Mouse (Mus musculus) activated CD4-positive, CD25-positive, alpha-beta regulatory T cell, adult 9 weeks (primary cell): ENCODE data around the gene Ergic3. TPM values are rescaled to one million over a fixed set of nuclear protein-coding genes. Genes with fewer than 3 reads are reported as not detected.

Experiments used
- polyA plus RNA-seq: library from polyadenylated mRNA; unstranded; fragments of 100-300 nt; shearing (Covaris generic); gene quantifications from one replicate; pipeline ENCODE4 v1.2.1, GENCODE M21; 2017

Ergic3 gene
- polyA plus RNA-seq = 166 TPM

DNA sequence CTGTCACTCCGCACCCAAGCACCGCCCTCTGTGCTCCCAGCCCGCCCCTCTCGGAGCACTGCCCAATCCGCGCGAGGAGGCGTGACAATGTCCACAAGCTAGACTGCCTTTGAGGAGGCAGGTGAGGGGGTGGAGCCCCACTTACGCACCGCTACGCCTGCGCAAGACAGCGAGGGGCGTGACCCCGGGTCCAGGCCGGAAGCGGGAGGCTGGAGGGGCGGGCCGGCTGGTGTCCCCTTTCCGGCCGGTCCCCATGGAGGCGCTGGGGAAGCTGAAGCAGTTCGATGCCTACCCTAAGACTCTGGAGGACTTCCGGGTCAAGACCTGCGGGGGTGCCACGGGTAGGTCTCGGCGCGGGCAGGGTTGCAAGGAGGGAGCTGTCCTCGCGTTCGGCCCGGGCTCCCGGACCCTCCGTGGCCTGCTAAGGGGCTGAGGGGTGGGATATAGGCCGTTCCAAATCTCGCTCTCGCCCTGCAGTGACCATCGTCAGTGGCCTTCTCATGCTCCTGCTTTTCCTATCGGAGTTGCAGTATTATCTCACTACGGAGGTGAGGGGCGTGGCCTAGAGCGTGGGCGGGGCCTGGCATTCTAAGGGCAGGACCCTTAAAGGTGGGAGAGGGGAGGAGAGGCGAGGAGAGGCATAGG is at the start of gene Ergic3, which contains the start of gene 6430550D23Rik:
Gene Ergic3, plus strand, starts transcription at position 158 of the 645 bp plus-strand sequence.
Gene 6430550D23Rik, minus strand, starts transcription at position 90 of the 645 bp plus-strand sequence.

DNA sequence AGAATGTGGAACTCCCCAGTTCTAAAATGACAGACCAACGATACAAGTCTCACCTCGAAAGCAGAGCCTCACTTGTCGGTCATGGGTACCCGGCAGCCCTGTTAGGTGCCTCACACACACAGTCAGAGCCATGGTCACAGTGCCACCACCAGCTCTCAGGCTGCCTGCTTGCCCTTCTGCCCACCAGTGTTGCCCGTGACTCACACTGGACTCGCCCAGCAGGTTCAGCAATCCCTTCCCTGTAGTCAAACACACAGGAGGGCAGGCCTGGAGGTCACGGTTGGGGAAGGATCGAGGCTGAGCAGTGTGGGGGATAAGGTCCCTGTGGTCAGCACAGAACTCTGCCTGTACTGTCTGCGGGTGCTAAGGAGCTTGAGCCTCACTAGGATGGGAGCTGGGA is 45.0 kb downstream of the Ergic3 start, which contains the start of gene Fer1l4:
Gene Fer1l4, minus strand, starts transcription at position 132 of the 400 bp plus-strand sequence.

GRCm38 (mm10) chr2:156065099-156066041 is 57.5 kb downstream of the Ergic3 start, which contains the start of gene Spag4:
TSS of gene Spag4 (plus strand) at chr2:156065175.

Other genes with a start within 250 kb of the Ergic3 start
- gene Mmp24, start 232.7 kb upstream of the Ergic3 start, polyA plus RNA-seq = 0.10 TPM
- gene BC029722, start 188.6 kb upstream of the Ergic3 start, polyA plus RNA-seq = 46.4 TPM
- 210 TPM for gene Eif6, start 181.1 kb upstream of the Ergic3 start, polyA plus RNA-seq
- not detected for gene Fam83c, start 173.2 kb upstream of the Ergic3 start, polyA plus RNA-seq
- gene Uqcc1, start 77.7 kb upstream of the Ergic3 start, polyA plus RNA-seq = 56.2 TPM
- not detected for gene Gm15557, start 67.3 kb upstream of the Ergic3 start, polyA plus RNA-seq
- gene Gdf5, start 62.7 kb upstream of the Ergic3 start, polyA plus RNA-seq = not detected
- gene Cep250, start 51.6 kb upstream of the Ergic3 start, polyA plus RNA-seq = 71.5 TPM
- gene 6430550D23Rik, start 68 bp upstream of the Ergic3 start, polyA plus RNA-seq = 1.1 TPM
- not detected for gene Fer1l4, start 44.9 kb downstream of the Ergic3 start, polyA plus RNA-seq
- gene Spag4, start 57.1 kb downstream of the Ergic3 start, polyA plus RNA-seq = 0.37 TPM
- 90.1 TPM for gene Cpne1, start 103.9 kb downstream of the Ergic3 start, polyA plus RNA-seq
- 57.0 TPM for gene Rbm12, start 103.9 kb downstream of the Ergic3 start, polyA plus RNA-seq
- gene Gm28036, start 119.0 kb downstream of the Ergic3 start, polyA plus RNA-seq = 28.8 TPM
- 200 TPM for gene Romo1, start 136.0 kb downstream of the Ergic3 start, polyA plus RNA-seq
- 65.0 TPM for gene Nfs1, start 136.1 kb downstream of the Ergic3 start, polyA plus RNA-seq
- 1,028 TPM for gene Rbm39, start 172.2 kb downstream of the Ergic3 start, polyA plus RNA-seq
- 62.1 TPM for gene Phf20, start 188.4 kb downstream of the Ergic3 start, polyA plus RNA-seq